Mouse (Mus musculus): ENCODE measurements at regions not wholly inside any gene's neighbourhood (a gene's known extent, or its start where the extent isn't known, plus 50 kb on each side); places are given as distances from the start of the nearest gene placed in this dataset.

GRCm38 (mm10) chr11:84634990-84635389 is 109.7 kb upstream of the Lhx1 start:
- ATAC-seq (ENCODE audit: insufficient number of reproducible peaks, insufficient read depth, low FRiP score, low TSS enrichment, low read depth), result no peak
- Histone ChIP-seq H3K9ac (no peak overlapping the region), H3K4me3 (no peak overlapping the region), H3K27me3 (peaks cover 57% of the 10 kb centered on the region), H3K9me3 (no peaks in the 10 kb centered on the region), H3K27ac (no peak overlapping the region), H3K4me1 (no peaks in the 10 kb centered on the region), H3K4me2 (no peak overlapping the region), H3K36me3 (no peaks in the 10 kb centered on the region)
- 27% methylated on average over 3 of the region's 4 CpGs for WGBS

DNA sequence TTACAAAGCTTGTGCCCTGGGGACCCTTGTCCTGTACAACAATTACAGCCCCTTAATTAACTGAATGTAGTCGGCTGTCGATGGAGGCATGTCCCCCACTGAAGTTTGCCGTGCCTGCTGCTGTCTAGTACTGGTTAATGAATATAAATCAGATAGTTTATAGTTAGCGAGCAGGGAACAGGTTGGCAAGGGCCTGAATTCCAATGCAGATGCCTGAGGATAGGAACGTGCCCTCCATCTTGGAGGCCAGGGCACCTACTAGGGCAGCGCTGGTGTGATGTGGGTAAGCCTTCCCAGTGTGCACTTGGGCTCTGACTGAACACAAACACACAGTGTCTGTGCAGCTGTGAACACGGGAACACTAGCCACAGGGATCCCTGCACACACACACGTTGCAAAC is 108.0 kb upstream of the Lhx1 start:
- Histone ChIP-seq H3K27me3 (peaks cover 47% of the 10 kb centered on the region), H3K9me3 (no peaks in the 10 kb centered on the region), H3K4me1 (no peaks in the 10 kb centered on the region; the same call in 1 of the 2 replicates), H3K4me3 (no peak overlapping the region), H3K9ac (no peak overlapping the region), H3K4me2 (no peak overlapping the region), H3K36me3 (no peaks in the 10 kb centered on the region), H3K27ac (no peak overlapping the region)
- ATAC-seq (ENCODE audit: insufficient number of reproducible peaks, insufficient read depth, low FRiP score, low TSS enrichment, low read depth), result no peak
- 62% methylated on average over 8 of the region's 8 CpGs for WGBS

DNA sequence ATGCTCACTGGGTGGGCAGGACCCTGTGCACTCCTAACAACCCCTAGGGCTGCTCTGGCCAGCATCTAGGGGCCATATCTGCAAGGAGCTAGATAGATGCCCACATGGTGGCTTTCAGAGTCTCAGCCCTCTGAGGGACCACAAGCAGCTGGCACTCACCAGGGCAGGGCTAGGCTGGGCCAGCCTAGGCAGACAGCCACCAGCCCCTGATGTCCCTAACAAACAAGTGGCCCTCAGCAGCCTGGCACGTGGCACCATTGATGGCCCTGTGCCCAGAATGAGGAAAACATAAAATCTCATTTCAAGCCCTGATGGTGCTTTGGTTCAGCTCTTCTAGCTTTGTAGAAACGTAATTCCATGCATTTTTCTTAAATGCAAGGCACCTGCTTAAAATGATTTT is 102.8 kb upstream of the Lhx1 start:
- H3K27ac ChIP-seq, result no peak overlapping the region
- H3K4me1 ChIP-seq, result peaks cover 7% of the 10 kb centered on the region; the same call in 1 of the 2 replicates
- peaks cover 15% of the 10 kb centered on the region for H3K27me3 ChIP-seq
- no peak overlapping the region for H3K4me3 ChIP-seq
- ATAC-seq (ENCODE audit: insufficient number of reproducible peaks, insufficient read depth, low FRiP score, low TSS enrichment, low read depth), result no peak
- H3K9me3 ChIP-seq, result no peaks in the 10 kb centered on the region
- no peak overlapping the region for H3K9ac ChIP-seq
- no peak overlapping the region for H3K4me2 ChIP-seq
- 44% methylated on average over 2 of the region's 2 CpGs for WGBS
- H3K36me3 ChIP-seq, result no peaks in the 10 kb centered on the region

DNA sequence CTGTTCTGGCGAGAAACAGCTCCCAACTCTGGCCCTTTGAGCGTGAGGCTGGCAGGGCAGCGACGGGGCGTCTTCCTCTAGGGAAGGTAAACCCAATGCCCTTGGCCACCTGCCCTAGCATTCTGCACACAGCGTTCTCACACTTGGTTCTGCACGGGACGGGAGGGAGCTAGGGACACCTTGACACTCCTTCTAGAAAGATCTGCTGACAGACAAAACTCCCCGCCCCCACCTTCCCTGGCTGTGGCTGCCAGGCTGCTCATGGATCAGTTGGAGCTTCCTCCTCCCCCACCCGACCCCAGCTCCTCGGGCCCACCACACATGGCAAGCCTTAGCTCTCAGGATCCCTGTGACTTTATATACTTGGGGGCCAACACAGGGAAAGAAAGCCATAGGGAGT is 102.3 kb upstream of the Lhx1 start:
- H3K9ac ChIP-seq, result no peak overlapping the region
- no peaks in the 10 kb centered on the region for H3K36me3 ChIP-seq
- H3K4me1 ChIP-seq, result peaks cover 7% of the 10 kb centered on the region; the same call in 1 of the 2 replicates
- no peak for ATAC-seq (ENCODE audit: insufficient number of reproducible peaks, insufficient read depth, low FRiP score, low TSS enrichment, low read depth)
- H3K27ac ChIP-seq, result no peak overlapping the region
- H3K27me3 ChIP-seq, result peaks cover 15% of the 10 kb centered on the region
- H3K4me3 ChIP-seq, result no peak overlapping the region
- H3K4me2 ChIP-seq, result no peak overlapping the region
- no peaks in the 10 kb centered on the region for H3K9me3 ChIP-seq
- WGBS, result 64% methylated on average over 11 of the region's 11 CpGs

- H3K4me1 ChIP-seq, result peaks cover 7% of the 10 kb centered on the region; the same call in 1 of the 2 replicates
- no peak overlapping the region for H3K9ac ChIP-seq
- H3K27ac ChIP-seq, result no peak overlapping the region
- no peak for ATAC-seq (ENCODE audit: insufficient number of reproducible peaks, insufficient read depth, low FRiP score, low TSS enrichment, low read depth)
- no peak overlapping the region for H3K4me3 ChIP-seq
- no peak overlapping the region for H3K4me2 ChIP-seq
- H3K36me3 ChIP-seq, result no peaks in the 10 kb centered on the region
- H3K9me3 ChIP-seq, result no peaks in the 10 kb centered on the region
- WGBS, result 62% methylated on average over 2 of the region's 2 CpGs
- peaks cover 15% of the 10 kb centered on the region for H3K27me3 ChIP-seq
Measured at GRCm38 (mm10) chr11:84627259-84627658, 101.9 kb upstream of the Lhx1 start.

- Histone ChIP-seq H3K9me3 (no peaks in the 10 kb centered on the region), H3K4me3 (no peak overlapping the region), H3K4me1 (peaks cover 7% of the 10 kb centered on the region; the same call in 1 of the 2 replicates), H3K4me2 (no peak overlapping the region), H3K27ac (no peak overlapping the region), H3K27me3 (peaks cover 4% of the 10 kb centered on the region; the same call in 1 of the 2 replicates), H3K9ac (no peak overlapping the region), H3K36me3 (no peaks in the 10 kb centered on the region)
- no peak for ATAC-seq (ENCODE audit: insufficient number of reproducible peaks, insufficient read depth, low FRiP score, low TSS enrichment, low read depth)
- 17% methylated on average over 5 of the region's 5 CpGs for WGBS
Measured at GRCm38 (mm10) chr11:84624100-84624499, 98.8 kb upstream of the Lhx1 start.

- no peak for ATAC-seq (ENCODE audit: insufficient number of reproducible peaks, insufficient read depth, low FRiP score, low TSS enrichment, low read depth)
- H3K4me2 ChIP-seq, result no peak overlapping the region
- 89% methylated on average over 4 of the region's 4 CpGs for WGBS
Measured at GRCm38 (mm10) chr11:84619713-84620112, 94.4 kb upstream of the Lhx1 start.

DNA sequence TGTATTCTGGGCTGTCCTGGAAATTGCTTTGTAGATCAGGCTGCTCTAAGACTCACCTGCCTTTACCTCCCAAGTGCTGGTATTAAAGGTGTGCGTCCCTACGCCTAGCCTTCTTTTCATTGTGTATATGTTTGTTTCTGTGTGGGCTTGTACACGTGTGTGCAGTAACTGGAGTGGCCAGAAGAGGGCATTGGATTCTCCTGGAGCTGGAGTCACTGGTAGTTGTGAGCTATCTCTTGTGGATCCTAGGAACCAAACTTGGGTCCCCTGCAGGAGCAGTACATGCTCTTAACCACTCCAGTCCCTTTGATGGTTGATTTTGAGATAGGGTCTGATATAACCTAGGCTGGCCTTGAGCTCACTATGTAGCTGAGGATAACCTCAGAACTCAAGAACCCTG is 93.2 kb upstream of the Lhx1 start:
- Histone ChIP-seq H3K27ac (no peak overlapping the region), H3K4me2 (no peak overlapping the region), H3K27me3 (0 out of 2 replicates have a peak, but pooled peaks cover 4% of the 10 kb centered on the region), H3K4me1 (no peaks in the 10 kb centered on the region), H3K9me3 (no peaks in the 10 kb centered on the region), H3K36me3 (no peaks in the 10 kb centered on the region), H3K9ac (no peak overlapping the region), H3K4me3 (no peak overlapping the region)
- 91% methylated on average over 3 of the region's 3 CpGs for WGBS
- ATAC-seq (ENCODE audit: insufficient number of reproducible peaks, insufficient read depth, low FRiP score, low TSS enrichment, low read depth), result no peak

More at GRCm38 (mm10) chr11:84619713-84620112, 94.4 kb upstream of the Lhx1 start:
- no peak overlapping the region for H3K4me3 ChIP-seq
- H3K27me3 ChIP-seq, result 0 out of 2 replicates have a peak, but pooled peaks cover 4% of the 10 kb centered on the region
- H3K4me1 ChIP-seq, result no peaks in the 10 kb centered on the region
- H3K36me3 ChIP-seq, result no peaks in the 10 kb centered on the region
- no peak overlapping the region for H3K9ac ChIP-seq
- no peak overlapping the region for H3K27ac ChIP-seq
- no peaks in the 10 kb centered on the region for H3K9me3 ChIP-seq

GRCm38 (mm10) chr11:84612982-84613720 is 87.8 kb upstream of the Lhx1 start:
- no peak for ATAC-seq (ENCODE audit: insufficient number of reproducible peaks, insufficient read depth, low FRiP score, low TSS enrichment, low read depth)
- H3K27ac ChIP-seq, result no peak overlapping the region
- no peak overlapping the region for H3K9ac ChIP-seq
- no peak overlapping the region for H3K4me2 ChIP-seq
- H3K4me1 ChIP-seq, result no peaks in the 10 kb centered on the region
- H3K4me3 ChIP-seq, result no peak overlapping the region
- WGBS, result 75% methylated on average over 9 of the region's 9 CpGs
- H3K27me3 ChIP-seq, result peaks cover 5% of the 10 kb centered on the region; the same call in 1 of the 2 replicates
- no peaks in the 10 kb centered on the region for H3K36me3 ChIP-seq
- H3K9me3 ChIP-seq, result no peaks in the 10 kb centered on the region

- Histone ChIP-seq H3K36me3 (no peaks in the 10 kb centered on the region), H3K4me2 (no peak overlapping the region), H3K9ac (no peak overlapping the region), H3K4me3 (no peak overlapping the region), H3K27ac (no peak overlapping the region), H3K4me1 (no peaks in the 10 kb centered on the region), H3K27me3 (peaks cover 15% of the 10 kb centered on the region), H3K9me3 (no peaks in the 10 kb centered on the region)
- WGBS, result 70% methylated on average over 4 of the region's 4 CpGs
- no peak for ATAC-seq (ENCODE audit: insufficient number of reproducible peaks, insufficient read depth, low FRiP score, low TSS enrichment, low read depth)
Measured at GRCm38 (mm10) chr11:84611625-84611879, 86.2 kb upstream of the Lhx1 start.

GRCm38 (mm10) chr11:84610774-84611624 is 85.7 kb upstream of the Lhx1 start:
- WGBS, result 68% methylated on average over 7 of the region's 7 CpGs
- ATAC-seq (ENCODE audit: insufficient number of reproducible peaks, insufficient read depth, low FRiP score, low TSS enrichment, low read depth), result no peak
- no peaks in the 10 kb centered on the region for H3K4me1 ChIP-seq

GRCm38 (mm10) chr11:84604781-84605180 is 79.4 kb upstream of the Lhx1 start:
- Histone ChIP-seq H3K4me2 (no peak overlapping the region), H3K4me3 (no peak overlapping the region), H3K27me3 (peaks cover 31% of the 10 kb centered on the region), H3K4me1 (peaks cover 3% of the 10 kb centered on the region; the same call in 1 of the 2 replicates), H3K9me3 (no peaks in the 10 kb centered on the region), H3K9ac (no peak overlapping the region), H3K36me3 (no peaks in the 10 kb centered on the region), H3K27ac (no peak overlapping the region)
- WGBS, result 3% methylated on average over 6 of the region's 6 CpGs
- ATAC-seq (ENCODE audit: insufficient number of reproducible peaks, insufficient read depth, low FRiP score, low TSS enrichment, low read depth), result no peak

More at GRCm38 (mm10) chr11:84610774-84611624, 85.7 kb upstream of the Lhx1 start:
- H3K27me3 ChIP-seq, result peaks cover 18% of the 10 kb centered on the region
- H3K9me3 ChIP-seq, result no peaks in the 10 kb centered on the region
- no peaks in the 10 kb centered on the region for H3K36me3 ChIP-seq
- H3K9ac ChIP-seq, result no peak overlapping the region
- no peak overlapping the region for H3K4me3 ChIP-seq
- no peak overlapping the region for H3K4me2 ChIP-seq
- H3K27ac ChIP-seq, result no peak overlapping the region
